Mouse (Mus musculus) lung, adult 2 months (tissue): ENCODE results near the gene Pitpnm1.

Experiments used
- CTCF ChIP-seq: fragments of 200-500 bp; IDR thresholded peaks from 2 replicates; pipeline ENCODE4 v1.5.1; 2011; ENCODE audit warnings: mild to moderate bottlenecking, low read length, control low read depth; ENCODE audit not compliant: insufficient read depth
- POLR2A ChIP-seq: fragments of 200-500 bp; IDR thresholded peaks from 2 replicates; pipeline ENCODE4 v1.6.1; 2011; ENCODE audit warnings: low read depth, mild to moderate bottlenecking, control low read depth, low read length, borderline replicate concordance; ENCODE audit errors: extremely low read depth

DNA sequence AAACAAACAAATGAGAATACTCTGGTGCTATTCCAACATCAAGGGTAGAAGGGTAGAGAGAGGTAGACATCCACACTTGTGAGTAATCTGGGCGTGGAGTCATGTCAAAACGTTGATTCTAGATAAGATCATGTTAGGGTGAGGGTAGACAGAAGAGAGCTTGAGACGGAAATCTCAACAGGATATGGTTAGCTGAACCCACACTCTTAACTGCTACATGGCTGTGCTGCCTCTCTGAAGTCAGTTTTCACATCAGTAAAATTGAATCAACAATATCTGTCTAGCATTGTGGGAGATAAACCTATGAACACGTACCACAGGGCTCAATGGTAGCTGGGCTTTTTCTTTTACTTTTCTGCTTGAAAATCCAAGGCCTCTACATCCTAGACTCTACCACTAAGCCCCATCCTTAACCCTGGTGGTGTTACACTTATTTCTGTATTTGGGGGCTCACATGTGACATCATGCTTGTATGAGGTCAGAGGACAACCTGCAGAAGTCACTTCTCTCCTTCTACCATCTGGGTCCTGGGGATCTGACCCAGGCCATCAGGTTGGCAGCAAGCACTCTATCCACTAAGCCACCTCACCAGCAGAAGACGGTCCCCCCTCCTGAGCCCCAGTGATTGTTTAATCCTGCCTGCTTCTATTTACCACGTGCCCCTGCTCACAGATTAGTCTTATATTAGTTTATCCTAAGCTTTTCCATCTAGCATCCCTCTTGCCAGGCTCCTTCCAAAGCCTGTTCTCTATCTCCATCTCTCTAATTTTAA, 20.1 kb downstream of the Pitpnm1 start:
- TF ChIP-seq CTCF (no peak), POLR2A (no peak)
